Mouse (Mus musculus) liver, postnatal 0 days (tissue): Measurements from ENCODE around the gene Myo3b.

Experiments
- CTCF ChIP-seq: sonication (generic); IDR thresholded peaks from 2 replicates; pipeline ENCODE4 v1.5.1; 2016; ENCODE audit warnings: antibody characterized with exemption, low read depth
- EP300 ChIP-seq: IDR thresholded peaks from 2 replicates; pipeline ENCODE4 v1.6.1; 2016; ENCODE audit warnings: antibody characterized with exemption, low read depth, mild to moderate bottlenecking

DNA sequence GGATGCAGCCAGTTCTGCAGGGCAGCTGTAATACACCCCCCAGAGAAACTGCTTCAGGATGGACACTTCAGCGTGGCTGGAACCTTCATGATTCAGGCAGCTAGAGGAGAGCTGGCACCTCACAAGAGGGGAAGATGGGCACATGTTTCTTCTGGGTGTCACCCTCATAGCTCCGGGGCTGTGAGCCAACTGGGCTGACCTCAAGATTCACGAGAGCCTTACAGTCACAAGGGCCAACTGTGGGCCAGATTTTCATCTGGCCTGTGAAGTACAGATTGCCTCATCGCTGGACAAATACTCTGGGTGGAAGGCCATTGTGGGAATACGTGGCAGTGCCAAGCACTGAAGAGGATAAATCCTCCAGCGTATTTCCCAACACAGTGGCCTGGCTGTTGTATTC, 294.6 kb downstream of the Myo3b start:
- peak; percentile 24; the same call in 1 of the 2 replicates for TF ChIP-seq EP300
- TF ChIP-seq CTCF, result no peak
